Mouse (Mus musculus) embryo, embryonic 10 days (tissue): ENCODE measurements around the gene Chst11.

ENCODE experiments used
- DNase-seq: peaks from one replicate; pipeline ENCODE4 v3.0.0-alpha.2; 2015; ENCODE audit warnings: low spot score

Gene Chst11

DNA sequence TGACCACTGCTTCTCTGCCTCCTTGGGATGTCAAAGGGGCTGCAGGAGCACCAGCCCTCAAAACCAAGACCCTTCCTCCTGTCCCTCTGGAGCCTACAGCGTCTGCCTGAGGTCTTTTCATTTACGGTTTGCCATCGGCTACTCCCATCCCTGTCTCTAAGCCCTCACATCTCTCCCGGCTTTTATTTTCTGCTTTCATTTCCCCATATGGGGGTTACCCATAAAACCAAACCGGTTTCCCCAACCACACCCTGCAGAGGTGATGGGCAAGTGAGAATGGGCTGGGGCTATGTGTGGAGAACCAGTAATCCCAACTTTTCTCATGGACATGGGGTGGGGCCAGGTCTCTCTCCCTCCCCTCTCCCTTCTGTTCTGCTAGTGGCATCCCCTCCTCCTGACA lies 156.1 kb downstream of the Chst11 start:
- DNase-seq = no peak

DNA sequence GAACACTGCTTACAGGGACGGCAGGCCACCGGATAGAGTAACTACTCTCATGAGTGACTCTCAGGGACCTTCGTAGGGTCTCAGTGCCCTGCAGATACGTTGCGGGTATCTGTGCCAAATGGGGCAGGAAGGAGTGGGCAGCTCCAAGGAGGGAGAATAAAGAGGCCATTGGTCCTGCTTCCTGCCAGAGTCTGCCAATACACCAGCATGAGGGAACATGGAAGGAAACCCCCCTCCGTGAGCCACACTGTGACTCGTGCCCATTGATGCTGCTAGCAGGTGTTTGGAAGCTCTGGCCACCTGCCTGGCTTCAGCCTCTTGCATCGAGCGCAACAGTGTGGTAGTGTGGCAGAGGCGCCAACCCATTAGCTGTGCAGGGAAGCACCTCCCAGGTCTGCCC lies 157.8 kb downstream of the Chst11 start:
- DNase-seq = no peak

DNA sequence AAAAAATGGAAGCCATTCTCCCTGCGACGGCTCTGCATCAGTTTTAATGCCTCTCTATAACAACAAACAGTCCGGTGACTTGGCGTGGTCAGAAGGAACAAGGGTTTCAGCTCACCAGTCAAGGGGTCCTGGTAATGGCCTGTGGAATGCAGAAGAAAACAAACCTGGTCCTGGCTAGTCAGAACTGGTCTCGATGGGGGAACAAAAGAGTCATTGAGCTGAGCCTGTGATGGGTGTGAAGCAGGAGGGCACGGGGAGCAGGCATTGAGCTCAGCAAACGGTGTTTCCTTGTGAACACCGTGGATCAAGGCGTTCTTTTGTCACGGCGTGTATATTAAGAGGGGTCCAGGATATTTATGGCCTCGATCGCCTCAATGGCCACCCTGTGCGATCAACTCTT lies 160.5 kb downstream of the Chst11 start:
- peak; percentile 70 for DNase-seq

DNA sequence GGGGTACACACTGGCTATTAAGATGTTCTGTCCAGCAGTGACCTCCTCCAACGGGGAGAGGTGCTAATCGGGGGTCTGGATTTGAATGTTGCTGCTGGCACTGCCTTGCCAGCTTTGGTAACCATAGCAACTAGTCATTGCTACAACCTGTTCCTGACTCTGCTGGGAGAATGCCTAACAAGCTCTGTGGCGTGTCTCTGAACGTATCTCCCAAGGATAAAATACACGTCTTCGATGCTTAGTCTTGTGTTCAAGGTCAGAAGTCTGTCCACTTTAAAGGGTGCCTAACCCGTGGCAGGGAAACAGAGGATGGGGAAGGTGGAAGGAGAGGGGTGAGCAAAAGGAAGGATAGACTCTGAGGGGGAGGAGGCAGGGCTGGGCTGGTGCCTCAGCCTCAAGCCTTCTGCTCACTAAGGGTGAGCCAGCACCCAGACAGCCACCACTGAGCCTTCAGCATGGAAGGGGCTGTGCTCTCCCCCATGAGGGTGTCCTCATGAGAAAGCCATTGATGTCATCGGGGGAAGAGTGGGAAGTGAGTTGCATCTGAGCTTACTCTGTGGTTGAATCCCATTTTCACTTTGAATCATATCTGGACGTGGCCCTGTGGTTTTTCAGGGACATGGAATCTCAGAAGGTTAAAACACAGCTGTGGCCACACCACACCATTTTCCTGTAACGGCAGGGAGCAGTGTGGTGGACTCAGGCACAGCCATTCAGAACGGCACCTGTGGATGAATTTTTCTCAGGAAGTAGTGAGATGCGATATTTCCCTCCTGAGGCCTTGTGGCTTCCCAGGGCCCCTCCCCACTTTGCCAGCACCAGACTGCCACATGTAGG lies 164.3 kb downstream of the Chst11 start:
- no peak for DNase-seq

DNA sequence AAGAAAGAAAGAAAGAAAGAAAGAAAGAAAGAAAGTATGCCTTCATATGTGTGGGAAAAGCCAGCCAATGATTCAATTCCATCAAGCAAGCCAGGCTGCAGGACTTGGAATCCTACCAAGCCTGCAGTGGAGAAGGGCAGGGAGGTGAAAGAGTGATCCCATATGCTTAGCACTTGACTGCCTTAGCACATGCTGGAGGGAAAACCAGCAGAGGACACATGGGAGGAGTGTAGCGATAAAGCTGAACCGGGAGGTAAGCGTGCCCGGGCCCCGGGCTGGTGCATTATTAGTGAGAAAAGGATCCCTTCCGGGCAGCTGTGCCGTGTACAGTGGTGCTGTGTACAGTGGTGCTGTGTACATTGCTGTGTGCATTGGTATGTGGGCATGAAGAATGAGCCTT lies 165.3 kb downstream of the Chst11 start:
- no peak for DNase-seq

DNA sequence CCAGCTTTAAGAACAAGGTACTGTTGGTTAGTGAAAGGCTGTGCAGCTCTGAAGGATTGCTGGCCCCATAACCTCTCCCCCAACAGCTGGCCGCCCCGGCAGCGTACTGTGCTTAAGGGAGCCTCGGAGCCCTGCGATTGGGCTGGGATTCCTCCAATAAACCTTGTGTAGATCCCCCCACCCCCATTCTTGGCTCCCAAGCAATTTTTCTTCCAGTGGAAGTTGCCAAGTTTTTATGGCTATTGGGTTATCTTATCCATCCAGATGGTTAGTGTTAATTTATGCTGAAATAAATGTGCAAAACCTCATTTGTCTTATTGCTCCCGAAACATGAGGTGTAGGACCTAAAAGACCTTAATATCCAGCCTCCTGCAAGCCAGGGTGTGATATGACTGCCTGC lies 166.1 kb downstream of the Chst11 start:
- no peak for DNase-seq

DNA sequence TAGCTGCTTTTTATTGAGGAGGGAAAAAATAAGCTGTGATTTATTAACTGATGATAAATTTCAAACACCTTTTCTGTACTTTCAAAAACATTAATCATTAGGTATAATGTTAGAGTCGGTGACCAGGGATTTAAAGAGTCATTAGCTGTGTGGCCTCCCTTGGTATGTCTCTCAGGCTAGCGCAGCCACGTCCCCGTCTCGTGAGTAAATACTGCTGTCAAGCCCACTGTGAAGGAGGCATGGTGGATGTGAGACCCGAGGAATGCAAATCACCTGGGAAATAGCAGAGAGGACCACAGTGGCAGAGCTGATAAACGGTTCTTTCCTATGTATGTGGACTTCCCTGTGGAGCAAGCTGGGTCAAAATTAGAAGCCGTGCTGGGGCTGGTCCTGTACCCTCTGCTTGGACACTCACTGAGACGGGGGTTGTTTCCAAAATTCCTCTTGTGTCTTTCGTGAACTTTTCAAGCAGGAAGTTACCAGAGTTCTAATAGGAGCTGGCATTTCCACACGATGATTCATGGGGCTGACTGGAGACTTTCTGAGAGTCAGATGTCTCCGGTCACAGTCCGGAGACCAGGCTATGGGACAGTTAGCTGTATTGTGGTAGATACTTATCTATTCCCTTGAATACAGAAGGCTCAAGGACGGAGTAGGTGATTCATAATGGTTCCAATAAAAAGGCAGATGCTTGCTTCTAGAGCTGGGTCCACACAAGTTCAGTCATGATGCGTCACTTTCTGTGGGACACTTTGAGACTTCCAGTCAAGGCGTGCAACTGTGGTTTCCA lies 166.8 kb downstream of the Chst11 start:
- DNase-seq = no peak

DNA sequence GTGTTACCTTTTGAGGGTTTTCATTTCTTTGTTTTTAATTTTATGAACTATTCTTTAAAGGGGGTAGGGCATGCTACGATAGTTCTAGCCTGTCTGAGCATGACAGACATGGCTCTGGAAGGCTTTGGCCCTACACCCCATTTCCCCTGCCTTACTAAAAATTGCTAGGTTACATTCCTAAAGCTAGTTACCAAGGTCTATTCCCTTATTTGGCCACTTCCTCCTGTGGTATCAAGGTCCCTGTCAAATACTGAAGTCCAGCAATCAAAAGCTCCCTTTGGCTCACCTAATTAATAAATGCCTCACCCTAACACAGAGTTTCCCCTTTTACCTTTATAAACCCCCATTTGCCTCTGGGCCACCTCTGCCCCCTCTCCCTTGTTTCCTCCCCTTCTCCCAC lies 167.4 kb downstream of the Chst11 start:
- no peak for DNase-seq

DNA sequence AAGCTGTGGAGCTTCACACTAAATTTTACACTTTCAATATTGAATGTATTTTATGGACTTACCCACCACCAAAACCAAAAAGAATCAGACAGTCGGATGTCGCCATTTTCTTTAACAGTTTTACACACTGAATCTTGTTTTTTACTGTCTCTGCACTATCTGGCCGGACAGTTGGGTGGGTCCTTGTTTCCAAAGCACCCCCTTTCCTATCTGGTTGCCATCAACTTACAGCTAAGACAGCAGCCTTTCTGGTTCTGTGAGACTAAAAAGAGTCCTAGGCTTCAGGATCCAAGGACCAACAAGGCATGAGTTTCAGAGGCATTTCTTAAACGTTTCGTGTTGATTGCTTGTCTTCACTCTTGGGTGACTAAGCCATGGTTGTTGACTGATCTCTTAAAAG lies 168.1 kb downstream of the Chst11 start:
- DNase-seq = no peak

DNA sequence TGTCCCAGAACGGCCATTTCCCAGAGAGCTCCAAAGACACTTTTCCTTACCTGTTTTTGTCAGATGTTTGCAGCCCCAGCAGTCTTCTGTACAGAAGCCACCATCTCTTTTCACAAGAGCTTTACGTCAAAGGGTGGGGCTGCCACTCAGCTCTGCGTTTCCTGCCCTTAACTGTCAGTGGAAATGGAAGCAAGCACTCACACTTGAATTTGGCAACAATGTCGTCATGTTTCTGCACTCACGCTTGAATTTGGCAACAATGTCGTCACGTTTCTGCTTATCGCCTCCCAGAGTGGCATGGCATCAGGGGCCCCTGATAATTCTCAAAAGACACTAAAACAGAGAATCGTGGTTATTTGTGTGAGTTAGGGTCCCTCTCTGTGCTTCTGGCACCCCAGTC lies 168.6 kb downstream of the Chst11 start:
- DNase-seq = no peak

DNA sequence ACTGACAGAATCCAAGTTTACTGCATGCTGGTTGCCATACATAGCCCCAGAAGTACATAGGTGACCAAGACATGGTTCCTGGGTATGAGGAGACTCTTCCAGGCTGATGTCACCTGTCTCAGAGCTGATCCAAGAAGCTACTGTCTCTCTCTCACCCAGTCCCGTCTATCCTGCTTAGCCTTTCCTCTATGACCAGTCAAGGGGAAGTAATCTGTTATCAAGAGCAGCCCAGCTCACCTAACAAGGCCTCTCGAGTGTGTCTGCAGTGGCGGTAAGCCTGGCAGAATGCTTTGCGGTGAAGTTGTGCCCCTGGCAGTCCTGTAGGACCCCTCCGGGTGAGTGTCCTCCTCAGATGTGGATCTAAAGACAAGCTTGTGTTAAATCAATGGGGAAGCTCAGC lies 172.0 kb downstream of the Chst11 start:
- no peak for DNase-seq

DNA sequence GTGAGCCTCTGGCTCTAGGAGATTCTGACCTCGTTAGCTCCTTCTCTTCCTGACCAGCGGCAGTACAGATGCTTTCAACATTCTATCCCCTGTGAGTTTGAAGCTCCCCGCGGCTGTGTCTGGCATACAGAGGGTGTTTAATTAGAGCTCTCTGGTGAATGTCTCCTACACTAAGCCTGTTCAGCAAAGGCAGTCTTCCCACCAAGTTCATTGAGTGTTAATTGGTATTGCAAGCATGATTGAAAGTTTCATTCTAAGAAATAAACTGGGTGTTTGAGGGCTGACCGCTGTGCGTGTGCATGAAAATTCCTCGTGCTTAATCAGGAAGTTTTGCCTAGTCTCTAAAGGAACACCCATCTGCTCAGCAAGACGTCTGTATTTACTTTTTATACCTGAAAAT lies 173.0 kb downstream of the Chst11 start:
- DNase-seq = no peak

DNA sequence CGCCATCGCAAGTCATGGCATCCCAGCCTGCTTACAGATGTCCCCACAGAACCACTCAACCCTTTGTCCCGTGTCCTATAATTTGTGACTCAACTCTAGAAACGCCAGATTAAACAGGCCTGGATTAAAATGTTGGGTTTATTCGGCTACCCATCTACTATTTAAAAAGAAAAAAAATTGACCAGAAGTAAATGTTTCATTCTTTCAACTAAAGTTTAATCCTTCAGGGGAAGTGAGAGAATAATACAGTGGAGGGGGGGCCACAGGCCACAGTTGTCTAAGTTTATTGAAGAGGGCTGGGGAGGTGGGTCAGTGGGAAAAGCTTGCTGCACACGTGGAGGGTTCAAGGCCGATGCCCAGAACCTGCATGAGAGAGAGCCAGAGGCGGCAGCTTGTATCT lies 173.9 kb downstream of the Chst11 start:
- no peak for DNase-seq

DNA sequence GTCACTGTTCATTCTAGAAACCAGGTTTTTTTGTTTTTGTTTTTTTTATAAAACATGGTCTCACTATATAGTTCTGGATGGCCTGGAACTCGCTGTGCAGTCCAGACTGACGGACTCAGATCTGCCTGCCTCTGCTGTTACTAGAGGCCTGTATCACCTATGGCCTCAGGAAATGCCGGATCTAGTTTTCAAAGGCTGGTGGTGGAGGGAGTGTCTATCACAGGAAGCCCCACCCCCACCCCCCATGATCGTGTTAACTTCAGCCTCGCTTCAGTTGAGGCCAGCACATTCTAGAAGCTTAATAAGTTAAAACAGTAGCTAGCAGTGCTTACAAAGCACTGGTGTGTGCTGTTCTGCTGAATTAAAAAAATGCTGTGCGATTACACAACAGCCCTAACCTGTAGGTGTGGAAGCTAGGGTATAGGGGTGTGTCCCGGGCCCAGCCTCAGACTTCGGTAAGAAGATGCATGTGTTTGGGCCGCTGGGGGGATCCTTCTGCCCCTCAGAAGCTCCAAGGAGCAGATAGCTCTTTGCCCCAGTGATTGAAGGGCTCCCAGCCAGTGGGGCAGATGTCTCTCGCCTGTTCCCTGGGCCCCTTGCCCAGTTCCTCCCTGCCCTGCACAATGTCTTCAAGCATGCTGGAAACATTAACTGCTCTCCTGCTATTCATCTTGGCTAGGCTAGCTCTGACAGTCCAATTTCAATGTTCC lies 176.5 kb downstream of the Chst11 start:
- no peak for DNase-seq

DNA sequence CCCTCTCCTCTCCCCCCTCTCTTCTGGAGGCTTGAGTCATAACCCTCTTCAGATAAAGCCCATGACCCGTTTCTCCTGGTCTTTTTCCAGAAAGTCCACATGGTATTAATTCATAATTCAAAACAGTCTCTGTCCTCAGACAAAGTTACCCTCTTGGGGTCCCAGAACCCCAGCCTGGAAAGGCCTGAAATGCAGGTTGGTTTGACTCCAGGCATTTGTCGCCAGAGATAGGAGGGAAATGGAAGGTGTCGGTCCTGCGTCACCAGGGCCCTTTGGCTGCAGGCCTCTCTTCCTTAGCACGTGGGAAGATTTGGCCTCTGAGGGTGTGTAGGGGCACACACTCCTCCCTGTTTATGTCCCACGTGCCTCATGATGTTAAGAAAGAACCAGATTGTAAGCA lies 178.6 kb downstream of the Chst11 start:
- DNase-seq = no peak

DNA sequence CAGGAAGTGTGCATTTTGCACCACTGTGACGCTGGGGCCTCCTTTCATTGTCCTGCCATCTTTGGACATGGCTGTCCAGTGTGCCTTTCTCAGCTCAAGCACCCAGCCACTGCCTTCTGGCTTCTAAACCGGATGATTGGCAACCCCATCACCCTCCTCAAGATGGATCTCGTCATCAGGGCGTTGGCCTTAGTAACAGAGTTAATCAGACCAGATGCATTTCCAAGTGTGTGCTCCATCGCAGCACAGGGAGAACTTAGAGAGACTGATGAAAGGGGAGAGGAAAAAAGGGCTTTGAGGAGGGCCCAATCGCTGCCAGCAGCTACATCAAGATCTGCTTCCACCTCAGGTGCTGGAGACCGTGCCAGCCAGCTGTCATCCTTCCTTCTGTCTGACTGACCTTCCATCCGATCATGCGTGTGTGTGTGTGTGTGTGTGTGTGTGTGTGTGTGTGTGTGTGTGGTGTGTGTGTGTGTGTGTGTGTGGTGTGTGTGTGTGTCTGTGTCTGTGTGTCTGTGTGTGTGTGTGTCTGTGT lies 179.7 kb downstream of the Chst11 start:
- DNase-seq = no peak

DNA sequence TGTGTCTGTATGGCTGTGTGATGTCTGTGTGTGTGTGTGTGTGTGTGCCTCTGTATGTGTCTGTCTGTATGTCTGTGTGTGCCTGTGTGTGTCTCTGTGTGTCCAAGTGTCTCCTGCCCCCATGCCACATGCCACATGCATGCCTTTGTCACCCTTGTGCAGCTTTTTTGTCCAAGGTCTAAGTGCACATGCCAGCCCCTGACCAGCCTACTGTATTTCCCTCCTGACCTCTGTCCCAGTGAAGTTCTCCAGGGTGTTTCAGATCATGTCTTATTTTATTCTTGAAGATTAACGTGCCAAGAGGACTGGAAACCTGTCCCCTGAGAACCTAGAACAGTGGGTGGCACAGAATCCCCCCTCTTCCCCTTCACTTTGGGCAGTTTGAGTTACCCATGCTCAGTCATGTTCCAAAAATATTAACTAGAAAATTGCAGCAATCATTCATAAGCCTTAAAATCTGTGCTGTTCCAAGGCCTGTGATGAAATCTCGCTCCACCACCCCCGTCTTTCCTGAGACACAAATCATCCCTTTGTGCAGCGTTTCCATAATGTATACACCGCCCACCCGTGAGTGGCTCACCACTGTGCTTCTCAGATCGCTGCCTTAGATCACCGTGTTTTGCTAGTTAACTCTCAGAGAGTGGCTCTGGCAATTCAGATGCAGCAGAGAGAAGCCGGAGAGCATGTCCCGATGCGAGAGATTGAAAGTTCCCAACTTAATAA lies 180.4 kb downstream of the Chst11 start:
- no peak for DNase-seq

DNA sequence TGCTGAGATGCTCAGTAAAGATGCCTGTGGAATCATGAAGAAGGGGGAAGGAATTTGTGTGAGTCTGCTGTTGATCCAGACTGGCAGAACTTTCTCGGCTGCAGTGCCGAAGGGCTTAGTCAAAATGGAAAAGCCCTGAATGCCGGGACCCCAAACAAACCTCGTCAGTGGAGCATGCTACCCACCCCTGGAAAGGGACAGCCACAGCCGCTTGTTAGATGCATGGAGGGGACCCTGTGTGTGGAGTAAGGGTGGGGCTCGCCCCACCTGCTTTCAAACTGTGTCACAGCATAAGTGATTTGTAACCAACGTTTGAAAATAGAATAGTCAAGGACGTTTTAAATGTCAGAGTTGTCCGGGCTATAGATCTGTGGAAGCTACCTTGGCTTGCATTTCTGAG lies 181.0 kb downstream of the Chst11 start:
- no peak for DNase-seq

DNA sequence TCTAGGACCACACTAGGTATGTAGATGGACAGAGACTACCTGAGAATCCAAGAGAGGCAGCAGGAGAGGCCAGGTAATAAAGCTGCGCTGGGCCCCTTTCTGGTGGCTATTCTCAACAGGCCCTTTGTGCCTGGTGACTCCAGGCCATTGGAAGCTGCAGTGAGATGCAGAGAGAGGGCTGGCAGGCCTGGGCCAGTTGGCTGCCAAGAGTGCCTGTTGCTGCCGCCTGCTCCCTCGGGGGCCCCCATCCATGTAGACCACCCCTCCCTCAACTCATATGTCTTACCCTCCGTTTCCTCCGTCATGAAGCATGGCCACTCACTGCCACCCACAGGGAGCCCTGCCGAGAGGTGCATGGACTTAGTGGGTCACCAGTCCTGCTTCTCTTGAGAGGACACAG lies 182.2 kb downstream of the Chst11 start:
- DNase-seq = no peak

DNA sequence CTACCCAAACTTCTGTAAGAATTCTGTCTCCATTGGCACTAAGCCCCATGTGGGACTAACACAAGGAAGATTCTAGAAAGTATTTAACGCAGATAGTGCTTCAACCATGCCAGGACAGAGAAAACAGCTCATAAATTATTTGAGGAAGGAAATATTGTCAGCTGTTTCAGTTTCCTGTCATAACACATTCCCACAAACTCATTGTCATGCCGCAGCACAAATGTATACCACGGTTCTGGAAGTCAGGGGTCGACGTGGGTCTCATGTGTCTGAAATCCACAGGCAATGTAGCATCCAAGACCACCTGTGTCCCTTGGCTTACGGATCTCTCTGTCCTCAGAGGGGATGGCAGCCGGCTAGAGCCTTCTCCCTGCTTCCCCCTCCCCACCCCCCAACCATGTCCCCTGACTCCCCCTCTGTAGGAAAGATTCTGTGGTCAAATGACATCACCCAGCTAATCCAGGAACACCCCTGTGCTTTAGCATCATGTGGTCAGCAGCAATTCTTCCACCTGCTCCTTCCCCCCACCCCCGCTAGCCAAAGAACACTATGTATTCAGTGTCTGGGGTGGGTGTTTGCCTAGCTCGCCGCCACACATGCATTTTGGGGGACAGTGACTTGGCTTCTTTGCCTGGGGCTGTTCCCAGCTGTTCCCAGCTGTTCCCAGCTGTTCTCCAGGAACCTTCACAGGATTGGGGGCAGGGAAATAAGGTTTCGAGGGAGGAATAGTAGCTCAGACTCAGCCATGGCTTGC lies 183.2 kb downstream of the Chst11 start:
- DNase-seq = no peak

DNA sequence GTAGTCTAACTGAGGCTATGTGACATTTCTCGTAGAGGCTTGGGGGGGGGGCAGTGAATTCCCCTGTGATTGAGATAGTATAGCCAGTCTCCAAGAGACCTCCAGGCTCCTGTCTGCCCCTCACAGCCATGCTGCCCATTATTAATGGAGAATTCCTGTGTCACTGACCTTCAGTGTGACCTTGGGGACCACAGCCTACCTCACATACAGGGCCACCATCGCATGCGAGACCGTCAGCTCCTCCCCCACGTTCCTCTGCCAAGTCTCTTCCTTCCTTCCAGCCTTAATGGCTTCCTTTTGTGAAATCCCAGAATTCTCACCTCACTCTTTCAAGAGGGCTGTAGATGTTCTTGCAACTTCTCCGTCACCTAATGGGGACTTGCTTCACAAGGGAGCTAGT lies 184.3 kb downstream of the Chst11 start:
- DNase-seq = no peak
